Mouse (Mus musculus): ENCODE measurements around the gene Kank1.

- TF ChIP-seq POLR2A (IDR thresholded peaks at IDR 0.05; ENCODE audit: extremely low read depth, insufficient read depth, low read length) (no peak), CTCF (IDR thresholded peaks at IDR 0.05; ENCODE audit: low read depth, low read length) (no peak)
These were observed 36.4 kb downstream of the Kank1 start for GRCm38 (mm10) chr19:25273179-25273578.
